Mouse (Mus musculus): Measurements from ENCODE around the gene Gm20721.

Gene Gm20721

DNA sequence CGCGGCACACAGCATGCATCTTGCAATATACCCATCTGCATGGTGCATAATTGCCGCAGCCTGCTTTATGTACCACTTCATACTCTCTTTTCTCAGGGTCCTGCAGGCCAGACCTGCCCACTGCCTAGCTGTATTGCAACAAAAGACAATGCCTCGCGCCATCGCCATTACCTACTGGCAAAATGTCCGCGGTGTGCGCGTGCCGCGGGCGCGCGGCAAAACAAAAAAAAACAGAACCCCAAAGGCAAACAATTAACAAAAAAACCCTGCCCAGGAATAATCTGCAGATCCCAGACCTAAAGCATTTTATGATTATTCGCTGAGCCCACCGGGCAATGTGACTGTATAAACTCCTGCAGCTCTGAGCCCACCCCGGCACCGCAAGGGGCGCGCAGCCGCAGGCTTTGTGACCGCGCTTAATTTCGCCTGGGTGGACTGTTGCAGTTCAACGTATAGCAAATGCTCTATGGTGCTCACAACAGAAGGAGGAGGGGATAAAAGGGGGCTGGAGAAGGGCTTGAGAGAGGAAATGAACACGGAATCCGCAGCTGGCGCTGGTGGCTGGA is 50.5 kb downstream of the Gm20721 start:
- DNase-seq: peak; percentile 19 to 42

DNA sequence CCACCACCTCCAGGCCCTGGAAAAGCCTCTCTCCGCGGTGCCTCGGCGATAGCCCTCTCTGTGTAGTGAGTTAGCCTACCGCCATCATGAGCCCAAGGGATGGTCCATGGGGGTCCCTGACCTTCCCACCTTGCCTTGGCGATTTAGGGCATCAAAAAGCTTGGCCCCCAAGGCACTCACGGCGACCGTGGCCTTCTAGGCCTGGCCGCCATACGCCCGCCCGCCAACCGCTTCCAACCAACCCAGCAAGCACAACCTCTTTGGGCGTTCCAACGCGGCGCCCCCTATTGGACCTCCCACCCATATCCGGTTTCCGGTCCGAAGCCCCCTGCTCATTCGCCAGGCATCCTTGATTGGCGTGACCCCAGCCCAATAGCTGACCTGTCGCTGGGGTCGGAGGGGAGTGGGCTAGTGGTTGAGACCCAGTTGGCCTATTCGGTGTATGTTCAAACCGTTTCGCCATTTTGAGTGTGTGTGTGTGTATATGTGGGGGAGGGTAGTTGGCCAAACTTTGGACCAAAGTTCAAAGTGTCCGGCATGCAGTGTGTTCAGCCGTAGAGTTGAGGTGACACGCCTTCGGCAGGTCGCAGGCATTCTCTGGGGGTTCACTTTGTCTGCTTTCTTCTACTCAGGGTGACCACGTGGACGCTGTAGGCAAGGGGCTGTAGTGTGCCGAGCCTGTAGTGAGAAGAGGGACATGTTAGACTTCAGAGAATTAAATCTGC is 51.2 kb downstream of the Gm20721 start:
- peak; percentile 93 to 96 for DNase-seq

DNA sequence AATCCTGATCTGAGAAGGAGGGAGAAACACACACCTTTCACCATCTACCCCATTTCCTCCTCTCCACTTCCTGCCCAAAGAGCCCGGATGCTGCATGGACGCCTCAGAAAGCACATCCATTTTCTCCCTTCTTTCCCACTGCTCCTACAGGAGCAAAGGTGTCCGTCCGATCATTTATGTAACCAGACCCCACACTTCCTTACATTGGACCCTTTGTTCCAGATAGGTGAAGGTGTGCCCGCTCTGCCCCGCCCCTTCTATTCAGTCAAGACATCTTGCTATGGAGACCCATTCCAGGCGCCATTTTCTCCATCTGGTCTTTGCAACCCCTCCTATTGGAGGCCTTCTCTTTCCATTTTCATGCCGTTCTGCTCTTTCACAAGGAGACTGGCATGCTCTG is 52.1 kb downstream of the Gm20721 start:
- DNase-seq: peak; percentile 34 to 45

DNA sequence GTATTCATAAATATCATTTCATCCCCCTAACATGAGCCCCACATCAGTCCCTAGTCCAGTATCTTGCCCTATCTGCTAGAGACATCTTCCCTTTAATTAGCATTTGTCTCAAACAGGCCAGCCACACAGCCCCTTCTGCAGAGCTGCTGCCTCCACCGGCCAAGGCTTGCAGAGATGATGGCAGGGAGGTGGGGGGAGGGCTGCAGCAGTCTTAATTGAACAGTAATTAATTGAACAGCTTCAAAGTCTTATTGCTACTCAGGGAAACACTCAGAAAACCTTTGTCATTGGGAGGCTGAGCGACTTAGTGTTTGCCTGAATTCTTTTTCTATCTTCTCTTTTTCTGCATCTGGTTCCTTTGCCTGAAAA is 54.9 kb downstream of the Gm20721 start:
- DNase-seq: no peak

DNA sequence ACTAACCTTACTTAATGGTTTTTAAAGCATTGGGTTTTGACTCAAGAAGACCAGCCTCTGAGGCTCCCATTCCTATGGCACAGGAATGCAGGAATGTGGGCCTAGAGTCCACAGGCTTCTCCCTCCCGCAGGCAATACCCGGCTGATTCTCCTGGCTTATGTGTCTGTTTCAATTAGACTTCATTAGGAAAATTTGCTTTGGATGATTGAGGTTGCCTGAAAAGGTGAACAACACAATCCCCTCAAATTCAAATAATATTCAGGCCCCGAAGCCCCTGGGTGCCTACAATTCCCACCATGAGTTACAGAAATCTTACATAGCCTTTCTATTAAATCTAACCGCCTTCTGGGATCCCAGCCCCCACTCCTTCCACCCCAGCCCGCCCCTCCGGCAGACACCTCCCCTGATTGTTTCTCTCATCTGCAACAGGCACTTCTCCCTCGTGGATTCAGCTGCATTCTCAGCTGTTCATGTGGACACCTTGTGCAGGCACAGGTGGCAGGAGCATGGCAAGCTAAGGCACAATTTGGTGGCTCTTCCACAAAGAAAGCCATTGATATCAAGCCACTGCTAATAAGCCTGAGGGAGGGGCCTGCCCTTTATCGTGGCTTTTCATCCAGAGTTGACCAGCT is 55.4 kb downstream of the Gm20721 start:
- DNase-seq: no peak

DNA sequence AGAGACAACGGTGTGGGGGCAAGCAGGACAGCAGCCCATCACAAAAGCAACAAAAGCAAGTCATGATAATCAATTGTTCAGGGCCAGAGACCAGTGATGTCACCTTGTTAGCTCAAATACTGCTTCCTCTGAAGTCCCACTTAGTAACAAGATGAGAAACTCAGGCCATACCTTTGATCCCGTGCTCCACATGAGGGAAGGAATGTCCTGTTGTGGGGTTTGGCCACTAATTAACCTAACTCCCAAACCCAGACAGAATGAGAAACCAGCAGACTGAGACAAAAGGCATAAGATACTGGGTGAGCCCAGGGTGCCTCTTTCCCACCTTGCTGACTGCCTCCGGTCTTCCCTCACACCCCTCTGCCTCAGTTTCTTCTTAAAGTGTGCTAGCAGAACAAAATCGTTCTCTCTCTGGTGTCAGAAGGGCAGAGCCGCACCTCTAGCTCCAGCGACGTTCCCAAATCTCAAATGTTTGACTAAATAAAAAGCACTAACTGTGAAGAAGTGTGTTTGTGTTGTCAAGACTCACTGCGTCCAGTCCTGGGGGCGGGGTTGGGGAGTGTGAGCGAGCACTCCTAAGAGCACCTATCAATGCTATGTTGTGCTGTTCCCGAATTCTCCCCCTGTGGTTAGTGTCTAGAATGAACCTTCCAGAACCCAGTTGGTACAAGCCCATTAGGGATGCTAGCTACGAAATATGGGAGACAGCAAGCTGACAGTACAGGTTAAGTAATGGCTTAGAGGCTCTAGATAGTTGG is 57.7 kb downstream of the Gm20721 start:
- peak; percentile 44 to 69 for DNase-seq

DNA sequence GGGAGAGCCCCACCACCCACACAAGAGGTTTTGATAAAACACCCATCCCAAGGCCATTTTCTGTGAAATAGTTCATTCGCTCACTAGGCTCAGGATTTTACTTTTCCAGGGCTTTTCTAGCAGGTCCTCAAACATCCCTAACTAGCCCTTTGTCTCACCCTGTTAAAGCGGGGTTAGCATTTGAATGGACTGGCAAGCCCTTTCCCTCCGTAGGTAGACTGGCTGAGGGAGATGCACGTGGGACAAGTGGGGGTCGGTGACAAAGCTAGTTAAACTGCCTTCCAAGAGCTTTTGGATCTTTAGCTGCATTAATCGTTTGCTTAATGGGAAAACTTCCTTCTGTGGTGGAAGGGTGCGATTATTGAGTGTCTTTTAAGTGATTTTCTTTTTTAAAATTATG is 58.6 kb downstream of the Gm20721 start:
- DNase-seq: no peak

DNA sequence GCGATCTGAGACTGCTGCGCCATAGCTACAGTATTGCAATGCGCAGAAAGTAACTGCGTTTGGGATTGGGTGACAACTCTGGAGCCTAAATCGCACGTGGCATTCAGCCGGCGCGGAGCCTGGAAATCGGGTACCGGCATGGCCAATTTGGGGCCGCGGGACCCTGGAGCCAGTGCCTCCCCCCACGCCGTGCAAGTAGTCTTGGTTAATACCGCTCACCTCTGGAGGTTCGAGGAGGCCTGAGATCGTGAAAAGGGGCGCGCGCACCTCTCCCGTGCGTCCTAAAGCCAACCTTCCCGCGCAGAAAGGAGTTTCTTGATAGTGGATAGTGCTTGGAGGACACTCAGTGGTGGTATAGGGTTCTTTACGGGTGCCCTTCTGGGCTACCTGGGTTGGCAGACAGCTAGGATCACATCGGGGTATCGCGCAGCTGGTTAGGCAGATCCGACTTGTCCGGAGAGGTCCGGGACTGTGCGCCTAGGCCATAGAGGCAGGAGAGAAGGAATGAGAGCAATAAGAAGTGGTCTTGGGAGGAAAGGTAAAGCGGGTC is 60.5 kb downstream of the Gm20721 start:
- no peak for DNase-seq

DNA sequence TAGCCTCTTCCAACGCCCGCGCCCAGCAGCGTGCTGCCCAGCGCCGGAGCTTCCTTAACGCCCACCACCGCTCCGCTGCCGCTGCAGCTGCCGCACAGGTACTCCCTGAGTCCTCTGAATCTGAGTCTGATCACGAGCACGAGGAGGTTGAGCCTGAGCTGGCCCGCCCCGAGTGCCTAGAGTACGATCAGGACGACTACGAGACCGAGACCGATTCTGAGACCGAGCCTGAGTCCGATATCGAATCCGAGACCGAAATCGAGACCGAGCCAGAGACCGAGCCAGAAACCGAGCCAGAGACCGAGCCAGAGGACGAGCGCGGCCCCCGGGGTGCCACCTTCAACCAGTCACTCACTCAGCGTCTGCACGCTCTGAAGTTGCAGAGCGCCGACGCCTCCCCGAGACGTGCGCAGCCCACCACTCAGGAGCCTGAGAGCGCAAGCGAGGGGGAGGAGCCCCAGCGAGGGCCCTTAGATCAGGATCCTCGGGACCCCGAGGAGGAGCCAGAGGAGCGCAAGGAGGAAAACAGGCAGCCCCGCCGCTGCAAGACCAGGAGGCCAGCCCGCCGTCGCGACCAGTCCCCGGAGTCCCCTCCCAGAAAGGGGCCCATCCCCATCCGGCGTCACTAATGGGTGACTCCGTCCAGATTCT is 61.6 kb downstream of the Gm20721 start:
- peak; percentile 28 to 46 for DNase-seq

DNA sequence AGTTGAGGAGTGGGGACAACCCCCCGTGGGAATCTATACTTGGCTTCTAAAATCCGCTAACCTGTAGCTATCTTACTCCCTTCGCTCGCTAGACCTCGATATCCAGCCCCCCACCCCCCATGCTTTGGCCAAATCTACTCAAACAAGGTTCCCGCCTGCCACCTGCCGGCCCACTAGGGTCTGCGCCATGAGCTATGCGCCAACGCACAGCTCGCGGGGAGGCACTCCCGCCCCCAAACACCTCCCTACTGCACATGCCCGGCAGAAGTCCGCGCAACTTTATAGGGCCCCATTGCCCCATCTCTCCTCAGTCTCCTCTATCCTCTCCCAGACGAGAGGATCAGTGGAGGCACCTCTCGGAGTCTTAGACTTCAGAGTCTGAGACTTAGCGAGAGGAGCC is 62.5 kb downstream of the Gm20721 start, which contains the start of gene Gnas:
Gene Gnas (plus strand): TSS at position 310 of the 400 bp plus-strand sequence.
- peak; percentile 76 to 82 for DNase-seq

DNA sequence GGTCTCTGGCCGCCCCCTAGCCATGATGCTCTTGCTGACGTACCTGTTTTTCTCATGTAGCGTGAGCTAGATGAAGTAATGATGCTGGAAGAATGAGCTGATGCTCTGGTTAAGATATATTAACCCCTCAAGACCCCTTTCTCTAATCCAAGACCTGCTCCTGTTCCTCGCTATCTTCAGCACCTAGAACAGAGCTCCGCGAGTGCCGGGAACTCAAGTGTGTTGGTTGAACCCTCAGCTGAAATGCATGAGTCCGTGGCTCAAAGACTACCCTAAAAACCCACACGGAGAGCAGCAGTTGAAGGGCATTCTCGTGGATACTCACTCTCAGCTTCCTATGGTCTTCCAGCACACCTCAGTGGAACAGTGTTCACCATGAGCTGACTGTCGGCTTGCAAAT is 63.2 kb downstream of the Gm20721 start:
- DNase-seq: peak in 1 of 2 experiments; percentile 42

All from kidney, postnatal 4 days (tissue).